Mouse (Mus musculus) T-cell, adult 2 months (primary cell): Measurements from ENCODE around the gene Phactr4.
A peak's percentile ranks its signal among the peaks of the same experiment; 100 is the strongest.

Experiments
- DNase-seq: peaks from one replicate; pipeline ENCODE4 v3.0.0; 2022; ENCODE audit warnings: low spot score

Gene Phactr4

DNA sequence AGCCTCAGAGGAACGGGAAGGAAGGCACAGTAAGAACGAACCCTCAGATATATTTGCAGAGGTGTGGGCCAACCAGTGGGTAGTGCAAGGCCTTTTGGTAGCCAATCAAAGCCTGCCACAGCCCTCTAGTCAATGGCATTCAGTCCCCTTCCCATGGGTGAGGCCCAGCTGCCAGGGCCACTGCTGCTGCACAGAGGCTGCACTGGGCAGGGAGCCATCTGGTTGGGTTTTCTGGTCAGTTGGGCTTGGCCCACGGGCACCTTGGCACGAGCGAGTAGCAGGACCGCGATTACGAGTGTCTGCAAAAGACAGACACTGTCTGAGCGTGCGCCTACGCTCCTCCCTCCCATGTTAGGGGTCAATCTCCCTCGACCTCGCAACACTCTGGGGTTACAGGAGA, 83.3 kb downstream of the Phactr4 start:
- no peak for DNase-seq

DNA sequence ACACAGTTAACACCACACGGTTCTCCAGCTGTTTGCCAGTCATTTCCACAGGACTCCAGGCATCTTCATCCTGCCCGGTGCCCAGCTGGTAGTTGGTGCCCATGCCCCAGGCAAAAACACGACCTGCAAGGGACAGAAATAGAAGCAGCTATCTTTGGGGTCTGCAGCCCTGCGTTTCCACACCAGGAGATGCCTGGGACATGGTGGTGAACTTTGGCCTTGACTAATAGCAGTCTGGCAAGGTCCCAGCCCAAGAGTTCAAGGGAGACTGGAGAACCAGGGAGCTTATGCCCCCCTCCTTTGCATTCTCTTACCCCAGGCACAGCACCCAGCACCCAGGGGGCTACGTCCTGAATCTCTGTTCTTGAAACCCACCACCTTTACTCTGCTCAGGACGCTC, 89.4 kb downstream of the Phactr4 start:
- no peak for DNase-seq

DNA sequence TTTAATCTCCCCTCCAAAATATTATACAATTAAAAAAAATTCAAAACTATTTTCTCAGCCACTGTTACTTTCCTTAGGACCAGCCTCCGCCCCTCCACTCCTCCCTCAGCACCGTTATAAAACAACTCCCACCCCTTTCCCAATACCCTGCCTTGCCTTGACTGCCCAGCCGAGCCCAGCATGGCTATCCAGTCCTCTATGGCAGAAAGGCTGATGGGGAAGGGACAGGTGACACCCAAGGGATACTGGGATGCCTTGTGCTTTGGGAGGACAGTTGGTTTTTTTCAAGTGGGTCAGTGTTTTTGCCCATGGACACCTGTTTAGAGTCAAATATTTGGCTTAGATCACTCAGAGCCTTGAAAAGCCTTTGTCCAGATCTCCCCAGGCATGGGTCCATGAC, 90.3 kb downstream of the Phactr4 start:
- DNase-seq: no peak

DNA sequence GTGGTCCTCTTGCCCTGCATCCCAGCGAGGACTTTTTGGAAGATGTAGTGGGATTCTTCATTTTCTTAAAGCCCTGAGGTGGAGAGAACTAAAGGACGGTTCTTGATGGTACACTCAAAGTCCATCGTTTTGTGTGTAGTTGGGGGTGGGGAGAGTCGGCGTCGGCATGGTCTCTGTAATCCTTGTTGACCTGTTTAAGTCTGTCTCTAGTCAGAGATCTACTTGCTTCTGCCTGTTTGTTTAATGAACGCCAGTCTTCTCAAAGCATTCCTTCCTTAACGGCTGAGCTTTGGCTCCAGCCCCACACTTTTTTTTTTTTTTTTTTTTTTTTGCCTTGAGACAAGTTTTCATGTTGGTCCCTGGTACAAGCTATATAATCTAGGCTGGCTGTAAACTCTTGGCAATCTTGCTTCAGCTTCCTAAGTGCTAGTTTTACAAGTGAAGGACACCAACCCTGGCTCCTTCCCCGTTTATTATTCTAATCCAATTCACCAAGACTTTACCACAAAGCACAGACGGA, 92.4 kb downstream of the Phactr4 start:
- DNase-seq: no peak

DNA sequence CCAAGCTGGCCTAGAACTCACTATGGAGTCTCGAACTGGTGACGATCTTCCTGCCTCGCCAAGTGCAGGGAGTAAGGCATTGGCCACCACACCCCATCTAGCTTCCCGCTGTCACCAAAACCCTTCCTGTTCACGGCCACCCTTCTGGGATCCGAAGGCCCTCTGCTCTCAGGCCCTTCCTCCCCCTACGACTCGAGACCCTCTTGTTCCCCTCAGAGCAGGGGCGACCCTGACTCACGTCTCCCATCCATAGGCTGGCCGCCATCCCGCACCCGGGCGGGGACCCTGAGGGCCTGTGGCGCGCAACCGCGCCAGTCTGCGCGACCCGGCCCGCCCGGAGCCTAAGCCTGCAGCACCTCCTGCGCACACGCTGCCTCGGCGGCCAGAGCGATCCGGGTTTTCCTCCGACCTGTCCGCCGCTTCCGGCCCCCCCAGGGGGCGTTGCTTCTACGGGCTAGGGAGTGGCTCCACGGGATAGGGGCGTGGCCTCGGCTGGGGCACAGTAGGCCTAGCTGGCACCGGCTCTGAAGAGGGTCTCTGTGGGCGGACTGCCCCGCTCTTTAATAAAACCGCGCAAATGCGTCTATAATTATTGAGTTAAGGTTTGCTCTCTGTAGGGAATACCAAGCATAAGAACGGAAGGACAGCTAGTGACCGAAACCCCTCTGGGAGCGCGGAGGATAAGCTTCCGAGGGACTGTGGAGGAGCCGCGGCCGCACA, 93.0 kb downstream of the Phactr4 start, which contains the start of gene Trnau1ap:
Gene Trnau1ap (minus strand): TSS at position 424 of the 720 bp plus-strand sequence.
- DNase-seq: peak; percentile 81

DNA sequence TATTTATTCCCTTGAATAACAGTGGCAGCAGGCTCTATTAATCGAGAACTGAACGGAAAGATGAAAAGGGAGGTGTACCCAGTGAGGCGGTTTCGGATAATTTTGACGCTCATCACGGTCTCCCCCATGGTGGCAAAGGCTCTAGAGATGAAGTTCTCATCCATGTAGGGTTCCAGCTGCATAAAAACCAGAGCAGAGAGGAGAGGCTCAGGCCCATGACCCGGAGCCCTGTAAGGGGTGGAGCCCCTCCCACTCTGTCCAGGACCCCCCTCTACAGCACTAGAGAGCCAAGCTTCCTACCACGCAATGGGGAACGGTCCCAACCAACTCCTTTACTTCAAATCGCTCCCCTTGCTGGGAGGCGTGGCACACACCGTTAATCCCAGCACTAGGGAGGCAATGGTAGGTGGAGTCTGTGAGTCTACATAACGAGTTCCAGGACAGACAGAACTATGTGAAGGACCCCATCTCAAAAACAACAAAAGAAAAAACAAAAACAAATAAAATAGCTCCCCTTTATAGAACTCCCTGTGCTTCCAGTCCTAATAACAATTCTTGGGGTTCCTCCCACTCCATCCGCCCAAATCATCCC, 93.8 kb downstream of the Phactr4 start:
- DNase-seq: no peak

DNA sequence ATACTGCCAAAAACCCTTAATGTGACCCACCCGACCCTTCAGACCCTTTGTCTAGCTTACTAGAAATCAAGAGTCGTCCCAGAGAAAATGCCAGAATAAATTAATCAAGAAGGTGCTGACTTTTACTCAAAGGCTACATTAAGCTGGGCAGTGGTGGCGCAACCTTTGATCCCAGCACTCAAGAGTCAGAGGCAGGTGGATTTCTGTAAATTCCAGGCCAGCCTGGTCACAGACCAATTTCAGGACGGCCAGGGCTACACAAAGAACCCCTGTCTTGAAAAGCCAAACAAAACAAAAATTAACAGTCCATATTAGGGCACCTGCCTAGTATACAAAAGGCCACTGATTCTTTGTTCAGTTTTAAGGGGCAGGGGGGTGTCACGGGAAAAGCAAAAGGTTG, 95.8 kb downstream of the Phactr4 start:
- DNase-seq: no peak

DNA sequence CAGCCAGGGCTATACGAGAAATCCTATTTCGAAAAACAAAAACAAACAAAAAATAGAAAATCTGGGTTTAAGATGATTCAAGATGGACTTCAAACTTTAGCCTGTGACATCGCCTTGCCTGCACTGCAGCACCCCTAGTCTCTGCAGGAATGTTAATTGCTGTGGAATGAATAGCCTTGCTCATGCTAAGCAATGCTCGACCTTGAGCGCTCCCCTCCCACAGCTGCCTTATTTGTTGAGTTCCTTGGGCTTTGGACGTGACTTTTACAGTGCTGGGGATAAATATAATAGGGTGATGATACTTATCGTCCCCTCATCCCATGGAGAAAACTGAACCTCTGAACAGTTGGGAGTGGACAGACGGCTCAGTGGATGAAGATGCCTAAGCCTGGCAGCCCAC, 106.6 kb downstream of the Phactr4 start:
- no peak for DNase-seq

DNA sequence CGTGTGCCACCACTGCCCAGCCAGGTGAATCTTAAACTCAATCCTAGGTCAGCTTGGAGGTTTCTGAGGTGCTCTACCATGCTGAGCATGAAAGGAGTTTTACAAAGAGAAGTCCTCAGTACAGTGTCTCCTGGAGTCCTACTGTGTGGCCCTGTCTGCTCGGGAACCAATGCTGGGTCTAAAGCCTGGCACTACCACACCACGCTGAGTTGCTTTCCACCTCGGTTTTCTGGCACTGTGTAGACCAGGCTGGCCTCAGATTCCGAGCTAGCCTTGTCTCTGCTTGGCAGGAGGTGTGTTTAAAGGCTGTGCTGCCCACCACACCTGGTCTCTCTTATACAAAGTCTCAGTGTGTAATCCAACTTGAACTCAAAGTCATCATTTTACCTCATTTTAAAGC, 109.7 kb downstream of the Phactr4 start:
- no peak for DNase-seq

DNA sequence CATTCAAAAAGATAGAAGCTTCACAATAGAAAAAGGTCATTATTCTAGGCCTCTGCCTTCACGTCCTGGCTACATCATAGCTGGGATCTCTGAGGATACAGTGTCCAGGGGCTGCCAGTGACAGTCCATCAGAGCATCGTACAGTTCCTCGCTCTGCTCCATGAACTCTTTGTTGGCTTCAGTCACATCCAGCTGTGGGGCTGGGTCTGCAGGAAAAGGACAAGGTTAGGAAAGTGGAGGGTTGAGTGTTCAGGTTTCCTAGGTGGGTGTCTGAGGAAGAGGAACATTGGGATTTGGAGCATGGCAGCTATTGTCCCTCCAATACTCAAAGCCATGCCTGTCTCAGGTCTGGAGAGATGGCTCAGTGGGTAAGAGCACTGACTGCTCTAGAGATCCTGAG, 110.5 kb downstream of the Phactr4 start:
- DNase-seq: no peak

DNA sequence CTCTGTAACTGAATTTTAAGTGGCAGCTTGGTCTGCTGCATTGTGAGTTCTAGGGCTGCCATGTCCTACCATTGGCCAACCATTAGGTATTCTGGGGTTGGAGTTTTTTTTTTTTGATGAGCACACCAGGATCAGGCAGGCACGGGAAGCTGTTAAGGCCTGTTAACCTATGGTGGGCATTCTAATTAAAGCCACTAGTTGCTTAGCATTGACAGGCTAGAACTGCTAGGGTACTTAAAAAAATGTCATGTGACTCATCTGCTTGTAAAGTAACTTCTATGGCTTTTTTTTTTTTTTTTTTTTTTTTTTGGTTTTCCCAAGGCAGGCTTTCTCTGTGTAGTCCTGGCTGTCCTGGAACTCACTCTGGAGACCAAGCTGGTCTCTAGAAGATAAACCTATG, 111.1 kb downstream of the Phactr4 start:
- DNase-seq: no peak

DNA sequence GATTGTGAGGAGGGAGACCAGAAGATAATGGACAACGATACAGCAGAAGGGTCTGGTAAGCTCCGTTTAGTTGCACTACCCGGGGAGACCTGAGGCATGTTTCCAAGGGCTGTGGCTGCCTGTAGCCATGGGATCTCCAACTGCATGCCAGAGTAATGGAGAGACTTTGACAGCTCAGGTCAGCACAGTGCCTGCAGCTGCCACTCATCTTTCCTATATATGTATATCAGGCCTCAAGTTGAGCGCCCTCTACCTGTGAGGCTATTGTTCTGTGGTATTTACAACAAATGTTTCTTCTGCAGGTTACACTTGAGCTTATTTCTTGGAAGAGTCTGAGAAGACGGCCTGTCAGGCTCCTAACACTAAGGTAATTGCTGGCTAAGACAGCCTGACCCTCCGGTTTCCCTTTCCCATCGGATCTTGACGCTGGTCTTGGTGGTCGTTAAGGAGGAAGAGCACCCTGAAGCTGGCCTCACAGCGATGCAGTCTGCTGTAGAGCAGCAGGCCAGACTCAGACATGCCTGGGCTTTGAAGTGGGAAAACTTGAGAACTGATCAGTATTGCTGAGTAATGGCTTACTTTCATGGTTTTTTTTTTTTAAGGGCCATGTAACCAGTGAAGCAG, 112.3 kb downstream of the Phactr4 start:
- DNase-seq: peak; percentile 72

DNA sequence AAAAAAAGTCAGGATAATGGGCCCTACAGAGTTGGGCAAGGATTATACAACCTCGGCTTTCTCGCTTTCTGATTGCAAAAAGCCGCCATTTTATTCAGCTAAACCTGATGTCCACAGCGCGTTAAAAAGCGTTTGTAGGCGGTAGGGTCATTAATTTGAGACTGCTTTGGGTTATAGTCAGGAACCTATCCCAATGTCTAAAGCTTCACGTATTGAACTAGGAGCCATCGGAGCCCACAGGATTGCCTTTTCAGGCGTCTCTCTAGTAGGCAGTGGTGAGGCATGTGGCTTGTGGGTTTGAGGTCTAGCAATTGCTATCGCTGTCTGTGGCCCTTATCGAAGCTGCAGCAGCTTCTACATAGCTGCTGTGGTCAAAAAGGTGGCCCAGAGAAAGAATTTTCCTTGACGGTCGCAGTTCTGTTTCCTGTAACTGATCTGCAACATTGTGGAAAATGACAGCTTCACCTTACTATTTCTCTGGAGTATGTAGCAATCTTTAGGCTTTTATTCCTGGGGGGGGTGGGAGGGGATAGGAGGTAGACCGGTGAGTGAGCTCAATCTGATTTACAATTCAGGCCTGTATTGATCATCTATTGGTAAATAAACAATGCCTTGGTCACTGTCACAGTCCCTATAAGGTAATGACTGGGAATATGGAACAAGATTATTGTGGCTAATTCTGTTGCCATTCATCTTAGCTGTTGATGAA, 113.0 kb downstream of the Phactr4 start:
- peak; percentile 43 for DNase-seq

DNA sequence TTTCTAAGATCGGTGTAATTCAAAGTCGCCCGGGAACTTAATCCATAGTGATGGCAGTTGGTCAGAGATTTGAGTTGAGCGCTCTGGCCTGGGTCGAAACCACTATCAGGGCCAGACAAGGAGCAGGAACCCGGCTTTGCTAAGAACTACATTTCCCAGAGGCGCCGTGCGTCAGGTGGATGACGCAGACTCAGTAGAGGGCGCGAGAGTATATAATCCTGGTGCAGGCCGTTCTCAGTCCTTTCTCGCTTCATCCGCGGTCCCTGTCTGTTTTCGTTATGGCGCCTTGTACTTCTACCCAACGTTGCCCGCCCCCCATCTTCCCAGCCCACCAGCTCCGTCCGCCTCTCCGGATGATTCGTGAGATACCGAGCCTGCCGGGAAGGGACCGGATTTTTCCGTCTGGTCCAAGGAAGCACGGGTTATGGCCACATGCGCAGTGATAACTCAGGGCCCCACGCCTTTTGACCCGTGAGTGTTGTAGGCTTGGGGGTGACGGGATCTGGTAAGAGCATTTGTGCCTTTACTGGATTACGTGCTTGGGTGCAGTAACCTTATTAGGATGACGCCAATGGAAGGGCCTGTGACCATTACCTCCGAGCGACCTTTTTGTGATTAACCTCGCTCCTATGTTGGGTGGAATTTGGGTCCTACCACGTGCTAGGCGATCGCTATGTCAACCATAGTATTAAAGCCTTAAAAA, 113.7 kb downstream of the Phactr4 start:
- peak; percentile 89 for DNase-seq

DNA sequence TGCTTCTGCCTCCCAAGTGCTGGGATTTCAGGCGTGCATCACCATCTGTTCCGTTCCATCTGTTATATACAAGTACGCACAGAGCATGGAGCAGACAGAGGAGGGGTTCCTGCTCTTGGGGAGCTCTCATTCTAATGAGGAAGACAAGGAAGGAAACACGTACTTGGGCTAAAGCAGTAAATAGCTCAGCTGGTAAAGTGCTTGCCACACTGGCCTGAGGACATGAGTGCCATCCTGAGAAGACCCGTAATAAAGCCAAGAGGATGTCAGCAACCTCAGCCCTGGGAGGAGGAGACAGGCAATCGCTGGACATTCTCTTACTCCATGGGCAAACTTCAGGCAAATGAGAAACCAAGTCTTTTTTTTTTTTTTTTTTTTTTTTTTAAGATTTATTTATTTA, 116.3 kb downstream of the Phactr4 start:
- no peak for DNase-seq
